Mouse (Mus musculus) naive thymus-derived CD4-positive, alpha-beta T cell, adult 2 months (primary cell): ENCODE results near the gene Nup133.
"Not testable (repeated sequence)": the region's sequence is repeated elsewhere in the genome, so short reads cannot be mapped to it uniquely, and the experiment has no call there.

Experiments used
- DNase-seq: peaks from one replicate; pipeline ENCODE4 v3.0.0-alpha.2; 2011; ENCODE audit warnings: low read depth

Gene Nup133

GRCm38 (mm10) chr8:123948942-123949685 is at the start of gene Nup133:
Gene Nup133 (minus strand): TSS chr8:123949265.
- peak; percentile 100 for DNase-seq

GRCm38 (mm10) chr8:123993997-123994396 is 44.9 kb upstream of the Nup133 start:
- DNase-seq = no peak

- no peak for DNase-seq
Measured at GRCm38 (mm10) chr8:123993597-123993996, 44.5 kb upstream of the Nup133 start.

- DNase-seq = no peak
Measured at GRCm38 (mm10) chr8:123992587-123992986, 43.5 kb upstream of the Nup133 start.

GRCm38 (mm10) chr8:123990277-123991049 is 41.4 kb upstream of the Nup133 start:
- no peak for DNase-seq

- DNase-seq = no peak
Measured at GRCm38 (mm10) chr8:123989128-123989527, 40.1 kb upstream of the Nup133 start.

GRCm38 (mm10) chr8:123988605-123989038 is 39.6 kb upstream of the Nup133 start:
- DNase-seq = no peak

GRCm38 (mm10) chr8:123982826-123983400 is 33.8 kb upstream of the Nup133 start, which contains the start of gene Abcb10:
Gene Abcb10 (minus strand): TSS chr8:123983122.
- peak; percentile 63 for DNase-seq

GRCm38 (mm10) chr8:123982291-123982793 is 33.3 kb upstream of the Nup133 start:
- no peak for DNase-seq

GRCm38 (mm10) chr8:123981674-123982073 is 32.6 kb upstream of the Nup133 start:
- no peak for DNase-seq

GRCm38 (mm10) chr8:123980239-123980638 is 31.2 kb upstream of the Nup133 start:
- DNase-seq = no peak

- no peak for DNase-seq
Measured at GRCm38 (mm10) chr8:123978926-123979325, 29.9 kb upstream of the Nup133 start.

- DNase-seq = peak; percentile 13
Measured at GRCm38 (mm10) chr8:123978166-123978838, 29.2 kb upstream of the Nup133 start.

- DNase-seq = no peak
Measured at GRCm38 (mm10) chr8:123977499-123977898, 28.4 kb upstream of the Nup133 start.

- no peak for DNase-seq
Measured at GRCm38 (mm10) chr8:123973495-123973894, 24.4 kb upstream of the Nup133 start.

GRCm38 (mm10) chr8:123966896-123967295 is 17.8 kb upstream of the Nup133 start:
- DNase-seq = peak; percentile 42

GRCm38 (mm10) chr8:123961371-123961770 is 12.3 kb upstream of the Nup133 start:
- peak; percentile 45 for DNase-seq

- DNase-seq = not testable (repeated sequence)
Measured at GRCm38 (mm10) chr8:123960556-123960955, 11.5 kb upstream of the Nup133 start.

- DNase-seq = no peak
Measured at GRCm38 (mm10) chr8:123960056-123960455, 11.0 kb upstream of the Nup133 start.

- DNase-seq = no peak
Measured at GRCm38 (mm10) chr8:123959473-123959872, 10.4 kb upstream of the Nup133 start.

- no peak for DNase-seq
Measured at GRCm38 (mm10) chr8:123958130-123958529, 9.1 kb upstream of the Nup133 start.

- DNase-seq = no peak
Measured at GRCm38 (mm10) chr8:123954246-123954645, 5.2 kb upstream of the Nup133 start.
